Mouse (Mus musculus) forebrain, embryonic 13.5 days (tissue): ENCODE results near the gene Scnn1a. TPM values are rescaled to one million over a fixed set of nuclear protein-coding genes. Genes with fewer than 3 reads are reported as not detected.
A peak's percentile ranks its signal among the peaks of the same experiment; 100 is the strongest.

Experiments used
- ATAC-seq: fragments of 200-750 bp; cut with Nextera tagmentation; 2 replicates; pipeline ENCODE4 v1.8.0; 2017
- H3K27ac ChIP-seq: fragments of 300-500 bp; sonication (generic); 2 replicates; pipeline ENCODE4 v1.5.1; 2015; ENCODE audit warnings: inconsistent platforms, mild to moderate bottlenecking, moderate library complexity
- H3K27me3 ChIP-seq: fragments of 300-500 bp; sonication (generic); 2 replicates; pipeline ENCODE4 v1.6.1; 2015; ENCODE audit warnings: mild to moderate bottlenecking, inconsistent platforms
- H3K36me3 ChIP-seq: fragments of 300-500 bp; sonication (generic); 2 replicates; pipeline ENCODE4 v1.6.1; 2015; ENCODE audit warnings: mild to moderate bottlenecking, inconsistent platforms; ENCODE audit not compliant: poor library complexity, severe bottlenecking
- H3K4me1 ChIP-seq: fragments of 300-500 bp; sonication (generic); 2 replicates; pipeline ENCODE4 v1.6.1; 2015; ENCODE audit warnings: inconsistent platforms
- H3K4me2 ChIP-seq: fragments of 300-500 bp; sonication (generic); 2 replicates; pipeline ENCODE4 v1.6.1; 2015; ENCODE audit warnings: inconsistent platforms, mild to moderate bottlenecking, moderate library complexity
- H3K4me3 ChIP-seq: fragments of 300-500 bp; sonication (generic); 2 replicates; pipeline ENCODE4 v1.5.1; 2015; ENCODE audit warnings: mild to moderate bottlenecking, inconsistent platforms
- H3K9ac ChIP-seq: fragments of 300-500 bp; sonication (generic); 2 replicates; pipeline ENCODE4 v1.6.1; 2015; ENCODE audit warnings: mild to moderate bottlenecking, inconsistent platforms
- H3K9me3 ChIP-seq: fragments of 300-500 bp; sonication (generic); replicated peaks from 2 replicates; pipeline ENCODE4 v1.6.1; 2016; ENCODE audit warnings: inconsistent platforms
- WGBS: fragments of 180-500 bp; shearing (Covaris S2); methylation state at CpG from one replicate; pipeline ENCODE4 v1.1.7; 2015; 5-methylcytosine and 5-hydroxymethylcytosine counted together
- polyA plus RNA-seq: library from polyadenylated mRNA; unstranded; fragments of >200 nt; fragmentation: Nextera tagmentation; extraction: Ambion mirVana; gene quantifications from 2 replicates; pipeline ENCODE4 v1.2.1, GENCODE M21; 2015

Gene Scnn1a
- polyA plus RNA-seq, 1 experiment from 2014 or later = 0.13 TPM

GRCm38 (mm10) chr6:125328243-125328642 lies 7.8 kb downstream of the Scnn1a start:
- no peak for ATAC-seq
- Histone ChIP-seq H3K4me3 (no peak overlapping the region), H3K9me3 (no peaks in the 10 kb centered on the region), H3K9ac (no peak overlapping the region), H3K4me1 (peaks cover 5% of the 10 kb centered on the region), H3K27me3 (no peaks in the 10 kb centered on the region), H3K27ac (no peak overlapping the region), H3K4me2 (no peak overlapping the region), H3K36me3 (no peaks in the 10 kb centered on the region)
- 81% methylated on average over 5 of the region's 5 CpGs for WGBS

DNA sequence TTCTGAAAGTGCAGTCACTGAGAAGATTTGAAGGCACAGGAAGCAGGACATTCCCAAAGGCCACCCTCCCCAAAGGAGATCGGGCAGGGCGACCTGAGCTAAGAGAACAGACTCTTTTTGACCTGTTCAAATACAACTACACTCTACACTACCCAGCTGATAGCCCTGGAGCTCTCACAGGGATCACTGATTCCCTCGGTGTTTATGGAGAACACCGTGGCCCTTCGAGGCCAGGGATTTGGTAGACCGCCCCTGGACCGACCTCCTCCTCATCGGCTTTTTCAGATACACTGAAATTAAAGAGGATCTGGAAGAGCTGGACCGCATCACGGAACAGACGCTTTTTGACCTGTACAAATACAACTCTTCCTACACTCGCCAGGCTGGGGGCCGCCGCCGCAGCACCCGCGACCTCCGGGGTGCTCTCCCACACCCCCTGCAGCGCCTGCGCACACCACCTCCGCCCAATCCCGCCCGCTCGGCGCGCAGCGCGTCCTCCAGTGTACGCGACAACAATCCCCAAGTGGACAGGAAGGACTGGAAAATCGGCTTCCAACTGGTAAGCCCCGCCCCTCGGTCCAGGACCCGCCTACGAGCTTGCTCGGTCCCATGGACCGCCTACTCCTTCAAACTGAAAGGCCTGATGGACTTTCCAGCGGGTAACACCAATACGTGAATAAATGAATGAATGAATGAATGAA lies 10.3 kb downstream of the Scnn1a start:
- no peaks in the 10 kb centered on the region for H3K36me3 ChIP-seq
- peaks cover 5% of the 10 kb centered on the region for H3K4me1 ChIP-seq
- peak overlapping the region; percentile 80 for H3K4me2 ChIP-seq
- H3K27ac ChIP-seq = no peak overlapping the region
- peak; percentile 93 for ATAC-seq
- WGBS = under 1% methylated on average over 39 of the region's 39 CpGs
- H3K27me3 ChIP-seq = no peaks in the 10 kb centered on the region
- H3K9ac ChIP-seq = peak overlapping the region; percentile 66
- peak overlapping the region; percentile 52 for H3K4me3 ChIP-seq
- no peaks in the 10 kb centered on the region for H3K9me3 ChIP-seq

DNA sequence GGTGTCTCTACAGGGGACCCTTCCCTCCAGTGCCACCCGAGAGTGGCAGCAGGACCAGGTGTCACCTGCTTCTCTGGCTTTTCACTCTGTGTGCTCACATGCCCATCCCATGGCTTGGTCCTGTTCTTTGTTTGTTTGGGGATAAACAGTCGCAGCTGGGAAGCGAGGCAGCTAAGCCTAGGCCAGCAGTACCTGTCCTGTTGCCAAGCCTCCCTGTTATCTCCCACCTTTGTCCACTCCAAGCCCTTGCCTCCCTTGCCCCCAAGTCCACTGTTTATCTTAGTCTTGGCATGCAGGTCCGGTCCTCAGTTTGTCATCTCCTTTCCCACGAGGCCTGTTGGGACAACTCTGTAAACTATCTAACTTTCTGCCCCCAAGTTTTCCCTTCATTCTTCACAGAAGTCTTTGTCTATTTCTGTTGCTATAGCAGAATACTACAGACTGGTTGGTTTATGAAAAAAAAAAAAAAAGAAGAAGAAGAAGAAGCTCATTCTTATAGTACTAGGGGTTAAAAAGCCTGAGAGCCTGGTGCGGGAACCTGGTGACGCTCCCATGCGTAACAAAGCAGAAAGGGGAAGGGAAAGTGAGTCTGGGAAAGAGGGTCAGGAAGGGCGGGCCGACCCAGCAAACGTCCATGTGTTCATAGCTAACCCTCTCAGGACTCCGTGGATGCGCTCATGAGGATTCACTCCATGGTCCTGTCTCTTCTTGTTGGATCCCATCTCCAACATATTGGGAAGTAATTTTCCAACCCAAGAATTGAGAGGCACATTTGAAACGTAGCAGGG lies 12.8 kb downstream of the Scnn1a start:
- Histone ChIP-seq H3K27me3 (no peaks in the 10 kb centered on the region), H3K27ac (no peak overlapping the region), H3K4me3 (no peak overlapping the region), H3K36me3 (no peaks in the 10 kb centered on the region), H3K4me2 (no peak overlapping the region), H3K4me1 (peaks cover 5% of the 10 kb centered on the region), H3K9ac (no peak overlapping the region), H3K9me3 (no peaks in the 10 kb centered on the region)
- no peak for ATAC-seq
- 77% methylated on average over 14 of the region's 14 CpGs for WGBS

GRCm38 (mm10) chr6:125334356-125334755 lies 13.9 kb downstream of the Scnn1a start:
- Histone ChIP-seq H3K4me2 (no peak overlapping the region), H3K9me3 (no peaks in the 10 kb centered on the region), H3K4me1 (peaks cover 5% of the 10 kb centered on the region), H3K4me3 (no peak overlapping the region), H3K27me3 (no peaks in the 10 kb centered on the region), H3K27ac (no peak overlapping the region), H3K36me3 (no peaks in the 10 kb centered on the region), H3K9ac (no peak overlapping the region)
- 37% methylated on average over 2 of the region's 2 CpGs for WGBS
- no peak for ATAC-seq

GRCm38 (mm10) chr6:125338791-125339660 lies 18.6 kb downstream of the Scnn1a start:
- Histone ChIP-seq H3K36me3 (no peaks in the 10 kb centered on the region), H3K27me3 (peaks cover 4% of the 10 kb centered on the region; the same call in 1 of the 2 replicates), H3K4me2 (no peak overlapping the region), H3K9me3 (no peaks in the 10 kb centered on the region), H3K4me1 (no peaks in the 10 kb centered on the region), H3K9ac (no peak overlapping the region), H3K27ac (no peak overlapping the region), H3K4me3 (no peak overlapping the region)
- WGBS = 78% methylated on average over 9 of the region's 9 CpGs
- no peak for ATAC-seq

GRCm38 (mm10) chr6:125340244-125340643 lies 19.8 kb downstream of the Scnn1a start:
- no peaks in the 10 kb centered on the region for H3K9me3 ChIP-seq
- no peak overlapping the region for H3K9ac ChIP-seq
- H3K4me1 ChIP-seq = no peaks in the 10 kb centered on the region
- H3K27ac ChIP-seq = no peak overlapping the region; the same call in 1 of the 2 replicates
- H3K36me3 ChIP-seq = no peaks in the 10 kb centered on the region
- H3K4me3 ChIP-seq = no peak overlapping the region
- no peak for ATAC-seq
- peaks cover 5% of the 10 kb centered on the region; the same call in 1 of the 2 replicates for H3K27me3 ChIP-seq
- 72% methylated on average over 5 of the region's 5 CpGs for WGBS
- H3K4me2 ChIP-seq = no peak overlapping the region

DNA sequence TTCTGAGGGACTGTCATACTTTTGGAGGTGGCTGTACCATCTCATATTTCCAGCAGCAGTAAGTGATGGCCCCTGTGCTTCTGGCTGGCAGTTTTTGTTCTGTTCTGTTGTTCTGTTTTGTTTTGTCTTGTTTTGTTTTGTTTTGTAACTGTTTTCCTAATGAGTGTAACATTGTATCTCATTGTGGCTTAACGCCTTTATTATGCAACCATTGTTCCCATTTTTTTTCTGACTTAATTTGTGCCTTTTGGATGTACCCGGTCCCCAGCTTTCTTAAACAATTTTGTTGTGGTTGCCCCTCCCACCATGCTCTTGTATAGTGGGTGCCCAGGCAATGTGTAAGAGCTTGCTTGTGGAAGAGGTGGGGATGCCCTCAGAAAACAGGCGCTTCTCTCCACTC lies 21.7 kb downstream of the Scnn1a start:
- ATAC-seq = no peak
- Histone ChIP-seq H3K4me2 (no peak overlapping the region), H3K9me3 (no peaks in the 10 kb centered on the region), H3K27me3 (peaks cover 5% of the 10 kb centered on the region; the same call in 1 of the 2 replicates), H3K4me1 (no peaks in the 10 kb centered on the region), H3K4me3 (no peak overlapping the region), H3K27ac (no peak overlapping the region), H3K9ac (no peak overlapping the region), H3K36me3 (no peaks in the 10 kb centered on the region)
- WGBS = 54% methylated on average over 3 of the region's 3 CpGs

- Histone ChIP-seq H3K27ac (no peak overlapping the region), H3K27me3 (peaks cover 8% of the 10 kb centered on the region; the same call in 1 of the 2 replicates), H3K36me3 (no peaks in the 10 kb centered on the region), H3K4me2 (no peak overlapping the region), H3K9me3 (no peaks in the 10 kb centered on the region), H3K4me1 (peaks cover 5% of the 10 kb centered on the region), H3K4me3 (no peak overlapping the region), H3K9ac (no peak overlapping the region)
- no peak for ATAC-seq
- WGBS = 41% methylated on average over 8 of the region's 8 CpGs
Observed at GRCm38 (mm10) chr6:125344084-125344483, 23.6 kb downstream of the Scnn1a start.

DNA sequence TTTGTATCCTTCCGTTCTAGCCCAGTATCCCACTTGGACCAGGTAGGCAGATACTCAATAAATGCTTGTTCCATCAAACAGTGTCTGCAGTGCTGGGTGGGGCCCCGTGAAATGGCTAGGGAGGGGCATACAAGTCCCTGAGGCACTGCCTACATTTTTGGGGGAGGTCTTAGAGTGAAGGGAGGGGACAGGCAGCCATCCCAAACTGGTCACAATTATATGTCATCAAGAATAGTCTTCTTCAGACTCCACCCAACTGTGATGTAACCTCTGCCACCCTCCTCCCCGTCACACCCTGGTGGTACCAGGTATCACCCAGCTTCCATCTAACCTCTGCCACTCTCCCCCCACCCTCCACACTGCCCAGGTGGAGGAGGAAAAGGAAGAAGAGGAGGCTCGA lies 24.4 kb downstream of the Scnn1a start:
- Histone ChIP-seq H3K4me3 (no peak overlapping the region), H3K27me3 (peaks cover 8% of the 10 kb centered on the region; the same call in 1 of the 2 replicates), H3K36me3 (no peaks in the 10 kb centered on the region), H3K4me1 (peaks cover 12% of the 10 kb centered on the region), H3K9me3 (no peaks in the 10 kb centered on the region), H3K27ac (no peak overlapping the region), H3K9ac (no peak overlapping the region), H3K4me2 (no peak overlapping the region)
- 64% methylated on average over 4 of the region's 4 CpGs for WGBS
- no peak for ATAC-seq

- ATAC-seq = no peak
- WGBS = 64% methylated on average over 1 of the region's 1 CpGs
Observed at GRCm38 (mm10) chr6:125345625-125346024, 25.2 kb downstream of the Scnn1a start.

DNA sequence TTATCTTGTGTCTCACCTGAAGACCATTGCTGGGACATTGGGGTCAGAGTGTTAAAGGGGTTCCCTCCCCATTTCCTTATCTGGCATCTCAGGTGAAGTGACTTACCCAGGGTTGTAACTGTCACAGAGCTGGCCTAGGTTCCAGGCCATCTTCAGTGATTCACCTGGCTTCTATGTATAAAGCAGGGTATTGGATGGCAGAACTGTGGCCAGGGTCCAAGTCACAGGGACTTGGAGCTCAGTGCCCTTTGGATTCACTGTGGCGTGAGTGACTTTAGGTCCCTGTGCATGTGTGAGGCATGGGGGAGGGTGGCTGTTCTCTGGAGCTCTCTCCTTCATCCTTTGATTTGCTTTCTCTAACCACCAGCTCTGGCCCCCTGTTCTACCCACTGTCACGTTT lies 25.6 kb downstream of the Scnn1a start:
- Histone ChIP-seq H3K4me3 (no peak overlapping the region), H3K27me3 (peaks cover 8% of the 10 kb centered on the region; the same call in 1 of the 2 replicates), H3K4me2 (no peak overlapping the region), H3K9me3 (no peaks in the 10 kb centered on the region), H3K27ac (no peak overlapping the region), H3K4me1 (peaks cover 24% of the 10 kb centered on the region), H3K9ac (no peak overlapping the region), H3K36me3 (no peaks in the 10 kb centered on the region)
- ATAC-seq = no peak
- WGBS = 55% methylated on average over 2 of the region's 2 CpGs

More at GRCm38 (mm10) chr6:125345625-125346024, 25.2 kb downstream of the Scnn1a start:
- Histone ChIP-seq H3K27ac (no peak overlapping the region), H3K4me2 (no peak overlapping the region), H3K4me1 (peaks cover 20% of the 10 kb centered on the region), H3K4me3 (no peak overlapping the region), H3K9ac (no peak overlapping the region), H3K36me3 (no peaks in the 10 kb centered on the region), H3K9me3 (no peaks in the 10 kb centered on the region), H3K27me3 (peaks cover 8% of the 10 kb centered on the region; the same call in 1 of the 2 replicates)
